Mouse (Mus musculus): ENCODE measurements around the gene Dpm3.

Dpm3 gene

DNA sequence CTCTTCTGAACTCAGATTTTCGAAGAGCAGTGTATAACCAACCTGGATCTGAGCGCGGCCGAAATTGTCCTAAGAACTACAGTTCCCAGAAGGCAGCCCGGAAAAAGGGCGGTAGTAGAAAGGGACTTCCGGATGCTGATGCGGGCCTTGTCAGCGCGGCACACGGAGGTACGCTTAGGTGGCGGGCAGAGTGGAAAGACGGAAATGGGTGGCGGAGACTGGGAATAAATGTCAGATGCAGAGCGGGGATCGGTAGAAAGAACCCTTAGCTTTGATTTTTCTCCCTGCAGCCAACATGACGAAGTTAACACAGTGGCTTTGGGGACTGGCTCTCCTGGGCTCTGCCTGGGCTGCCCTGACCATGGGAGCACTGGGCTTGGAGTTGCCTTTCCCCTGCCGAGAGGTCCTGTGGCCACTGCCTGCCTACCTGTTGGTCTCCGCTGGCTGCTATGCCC is 7.3 kb downstream of the Dpm3 start:
- in situ Hi-C loops (cut with MboI, MseI), result no loop called here

DNA sequence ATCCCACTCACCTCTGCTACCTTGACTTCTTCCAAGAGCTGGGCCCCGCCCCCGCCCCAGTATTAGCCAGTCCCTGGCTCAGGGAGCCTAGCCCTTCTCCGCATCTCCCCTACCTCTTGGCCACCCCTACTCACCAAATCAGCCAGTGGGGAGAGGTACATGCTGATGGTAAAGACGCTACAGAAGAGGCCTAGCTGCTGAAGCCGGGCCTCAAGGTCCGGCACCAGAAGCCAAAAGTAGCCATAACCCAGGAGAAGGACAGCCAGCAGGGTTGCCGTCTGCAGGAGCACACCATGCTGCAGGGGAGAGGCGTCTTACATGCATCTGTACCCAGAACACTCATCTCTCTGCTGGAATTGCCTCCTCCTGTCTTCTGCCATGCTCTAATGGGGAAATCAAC is 9.8 kb downstream of the Dpm3 start:
- in situ Hi-C loops (cut with MboI, MseI), result no loop called here

DNA sequence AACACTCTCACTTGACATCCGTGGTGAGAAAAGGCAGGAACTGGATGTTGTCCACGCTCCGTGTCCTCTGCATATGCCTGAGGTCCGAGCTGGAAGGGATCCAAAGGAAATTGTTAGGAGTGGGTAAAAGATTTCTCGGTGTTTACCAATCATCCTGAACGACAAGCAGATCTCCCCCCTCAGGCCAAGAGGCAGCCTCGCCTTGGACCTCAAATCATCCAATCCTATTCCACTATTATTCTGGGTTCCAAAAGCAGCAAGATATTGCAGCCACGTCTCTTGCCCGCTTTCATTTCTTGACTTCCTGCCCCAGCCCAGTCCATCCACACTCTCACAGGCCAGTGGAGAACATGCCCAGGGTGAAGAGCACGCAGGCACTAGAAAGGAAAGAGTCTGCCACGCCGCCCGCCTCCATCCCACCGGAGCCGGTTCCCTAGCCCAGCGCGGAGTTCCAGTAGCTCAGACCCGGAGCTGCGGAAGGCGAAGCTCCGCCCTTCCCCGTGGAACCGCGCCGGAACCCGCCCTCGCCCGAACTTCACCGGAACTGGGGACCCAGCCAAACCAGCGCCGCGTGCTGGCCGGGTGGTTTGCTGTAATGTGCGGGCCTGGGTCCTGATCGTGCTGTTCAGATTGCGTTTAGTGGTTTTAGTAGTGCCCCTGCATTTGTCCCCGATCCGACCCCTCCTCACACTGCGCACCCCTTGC is 11.0 kb downstream of the Dpm3 start, which contains the start of gene Slc50a1:
Gene Slc50a1 (minus strand): TSS at position 520 of the 705 bp plus-strand sequence.
- in situ Hi-C loops (cut with MboI, MseI), result no loop called here

DNA sequence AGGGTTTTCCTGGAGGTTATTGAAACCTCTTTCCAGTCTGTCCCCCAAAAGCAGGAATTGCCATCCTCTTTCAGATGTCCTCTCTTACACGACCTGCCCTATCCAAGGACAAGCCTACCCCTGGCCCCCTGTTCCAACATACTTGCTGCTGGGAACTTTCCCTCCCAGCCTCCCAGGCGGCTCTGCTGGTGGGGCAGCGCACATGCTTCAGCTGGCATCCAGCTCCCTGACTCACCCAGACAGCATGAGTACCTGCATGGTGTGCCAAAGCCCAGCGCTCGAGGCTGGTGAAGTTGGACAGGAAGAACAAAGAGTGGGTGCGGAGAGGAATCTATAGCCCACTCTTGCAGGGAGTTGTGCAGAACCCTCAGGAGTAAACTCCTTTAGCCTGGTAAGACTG is 11.7 kb downstream of the Dpm3 start:
- in situ Hi-C loops (cut with MboI, MseI), result no loop called here

DNA sequence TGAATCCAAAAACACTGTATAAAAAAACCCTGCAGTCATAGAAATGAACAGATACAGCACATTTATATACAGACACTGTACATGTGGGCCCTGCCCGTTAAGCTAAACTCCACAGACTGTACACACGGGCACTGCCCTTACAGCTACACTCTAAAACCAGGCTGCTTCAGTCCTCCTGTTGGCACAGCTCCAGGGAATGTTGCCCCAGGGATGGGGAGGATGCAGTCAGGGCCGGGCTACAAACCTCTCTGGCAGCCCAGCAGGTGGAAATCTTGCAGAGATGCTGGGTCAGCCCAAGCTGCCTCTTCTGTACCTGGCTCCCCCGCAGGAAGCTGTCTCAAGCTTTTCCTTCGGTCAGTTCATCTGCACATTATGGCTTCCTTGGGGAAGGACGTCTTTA is 12.6 kb downstream of the Dpm3 start:
- in situ Hi-C loops (cut with MboI, MseI), result no loop called here

DNA sequence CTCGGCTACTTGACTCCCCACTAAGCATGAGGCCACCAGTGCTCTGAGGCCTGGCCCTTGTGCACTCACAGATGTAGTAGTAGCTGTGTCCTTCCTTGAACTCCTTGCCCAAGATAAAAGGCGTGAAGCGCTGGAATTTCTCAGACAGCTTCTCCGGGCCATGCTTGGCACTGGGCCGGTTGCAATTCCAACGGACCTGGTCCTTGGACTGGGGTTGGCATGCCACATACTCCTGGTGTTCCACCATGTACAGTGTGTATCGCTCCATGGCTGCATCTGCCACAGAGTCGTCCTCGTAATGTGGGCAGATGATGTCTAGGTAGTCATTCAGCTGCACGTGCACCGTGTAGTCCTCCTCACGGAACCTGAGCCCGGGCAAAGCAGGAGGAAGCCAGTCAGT is 16.9 kb downstream of the Dpm3 start:
- in situ Hi-C loops (cut with MboI, MseI), result no loop called here

DNA sequence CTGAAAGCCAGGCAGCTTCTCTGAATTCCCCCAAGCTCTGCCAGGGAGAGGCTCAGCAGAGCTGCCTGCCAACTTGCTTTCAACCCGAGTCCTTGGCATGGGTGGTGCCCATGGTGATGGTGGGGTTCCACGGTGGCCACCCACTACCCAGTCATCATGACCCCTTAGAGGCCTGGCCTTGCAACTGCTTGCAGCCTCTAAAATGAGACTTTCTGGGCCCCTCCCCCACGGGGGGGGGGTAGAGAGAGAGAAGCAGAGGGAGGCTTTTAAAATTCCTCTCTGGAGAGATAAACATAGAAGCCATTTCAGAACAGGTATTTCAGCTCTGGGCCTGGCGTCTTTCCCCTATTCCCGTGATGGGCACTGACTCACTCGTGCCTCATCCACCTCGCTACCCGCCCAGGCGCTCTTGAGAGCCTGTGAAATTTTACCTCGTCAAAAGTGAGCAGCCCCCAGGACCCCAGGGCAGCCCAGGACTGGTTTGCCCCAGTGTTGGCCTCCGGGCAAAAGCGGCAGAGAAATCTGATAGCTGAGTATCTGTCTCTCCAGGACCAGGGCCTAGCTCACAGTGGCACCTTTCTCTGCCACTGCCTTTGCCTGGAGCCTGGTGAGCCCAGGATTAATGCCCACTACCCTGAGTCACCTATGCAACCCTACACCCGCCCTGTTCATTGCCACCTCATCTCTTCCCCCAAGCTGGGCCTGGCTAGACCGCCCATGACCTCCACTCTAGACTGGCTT is 18.3 kb downstream of the Dpm3 start:
- in situ Hi-C loops (cut with MboI, MseI), result no loop called here

DNA sequence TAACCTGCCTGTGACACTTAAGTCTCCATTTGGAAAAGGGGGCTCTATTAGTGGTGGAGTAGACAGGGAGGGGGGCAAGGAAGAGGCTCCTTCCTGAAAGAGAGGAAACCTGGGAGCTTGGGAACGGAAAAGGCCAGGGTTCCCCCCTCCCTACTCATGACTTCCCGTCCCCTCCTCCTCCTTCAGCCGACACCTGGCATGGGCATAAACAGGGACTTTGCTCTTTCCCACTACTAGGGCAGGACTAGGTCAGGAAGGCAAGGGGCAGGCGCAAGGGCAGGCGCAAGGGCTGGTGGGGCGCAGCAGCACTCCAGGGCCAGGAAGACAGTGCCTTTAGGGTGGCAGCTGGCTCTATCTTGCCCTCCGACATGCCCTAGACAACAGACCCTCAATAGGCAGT is 18.9 kb downstream of the Dpm3 start:
- in situ Hi-C loops (cut with MboI, MseI), result no loop called here

DNA sequence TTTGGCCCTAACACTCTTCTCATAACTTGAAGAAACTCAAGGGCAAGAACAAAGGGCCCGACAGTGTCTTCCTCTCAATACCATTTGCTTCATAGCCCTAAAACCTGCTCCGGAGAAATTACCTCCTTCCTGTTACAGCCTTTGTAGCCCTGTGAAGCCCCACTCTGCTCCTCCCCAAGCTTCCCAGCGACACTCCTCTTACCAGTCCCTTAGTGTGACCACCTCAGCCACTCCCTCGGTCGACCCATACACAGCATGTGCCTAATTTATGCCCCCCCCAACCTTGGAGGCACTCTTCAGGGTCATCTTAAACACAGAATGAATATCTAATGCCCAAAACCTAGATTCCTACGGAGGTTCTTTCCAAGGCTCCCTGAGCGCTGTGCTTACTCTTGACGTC is 19.5 kb downstream of the Dpm3 start:
- in situ Hi-C loops (cut with MboI, MseI), result no loop called here

DNA sequence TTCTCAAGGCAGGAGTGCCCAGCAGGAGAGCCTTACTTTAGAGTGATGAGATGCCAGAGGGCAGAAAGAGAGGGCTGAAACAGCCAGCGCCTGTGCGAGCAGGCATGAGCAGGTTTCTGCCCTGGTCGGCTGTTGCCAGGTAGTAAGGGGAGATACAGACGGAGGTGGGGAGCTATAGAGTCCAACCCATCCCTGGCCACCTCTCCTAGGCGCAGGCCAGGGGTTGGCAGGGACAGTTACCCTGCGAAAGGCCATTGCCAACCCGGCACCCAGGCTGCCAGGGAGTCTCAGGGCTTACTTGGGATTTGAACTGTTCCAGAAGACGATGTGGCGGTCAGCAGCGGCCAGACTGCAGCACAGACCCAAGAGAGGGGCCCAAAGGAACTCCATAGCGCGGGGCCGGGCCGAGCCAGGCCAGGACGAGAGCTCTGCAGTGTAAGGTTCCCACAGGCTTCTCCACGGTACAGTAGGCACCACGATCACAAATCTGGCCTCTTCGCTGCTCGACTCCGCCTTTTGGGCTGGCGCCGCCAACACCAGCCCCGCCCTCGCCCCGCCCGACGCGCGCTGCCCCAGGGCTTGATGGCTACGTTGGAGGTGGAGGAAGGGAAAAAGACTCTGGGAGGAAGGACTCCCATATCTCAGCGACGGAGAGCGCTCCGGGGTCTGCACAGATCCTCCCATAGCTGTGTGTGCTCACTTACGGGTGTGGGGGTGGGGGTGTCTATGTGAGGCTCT is 20.2 kb downstream of the Dpm3 start:
- in situ Hi-C loops (cut with MboI, MseI), result no loop called here

DNA sequence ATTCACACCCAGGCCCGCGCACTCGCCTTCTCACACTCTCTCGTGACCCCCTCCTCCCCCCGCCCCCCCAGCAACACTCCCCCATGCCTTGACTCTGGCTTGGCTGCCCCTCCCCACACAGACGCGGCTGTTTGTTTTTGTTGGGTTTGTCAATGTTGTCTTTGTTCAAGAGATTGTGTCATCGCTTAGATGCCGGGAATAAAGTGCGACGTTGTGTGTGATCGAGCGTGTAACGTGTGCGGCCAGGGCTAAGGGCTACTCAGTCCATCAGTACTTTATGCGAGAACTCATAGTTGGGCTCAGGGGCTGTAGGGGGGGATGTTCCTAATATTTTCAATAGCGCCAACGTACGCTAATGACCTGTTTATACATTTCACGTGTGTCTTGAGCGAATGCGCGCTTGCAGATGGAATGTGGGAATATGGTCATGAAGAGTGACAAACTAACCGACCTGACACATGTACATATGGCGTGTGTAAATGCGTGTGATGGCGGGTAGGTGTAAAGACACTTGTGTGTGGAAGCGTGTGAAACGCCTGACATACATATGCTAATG is 21.0 kb downstream of the Dpm3 start:
- in situ Hi-C loops (cut with MboI, MseI), result loop anchor here (5.0 kb wide), 1 partner anchor 33 kb away; the partner anchor contains the start of genes Krtcap2 and Trim46

DNA sequence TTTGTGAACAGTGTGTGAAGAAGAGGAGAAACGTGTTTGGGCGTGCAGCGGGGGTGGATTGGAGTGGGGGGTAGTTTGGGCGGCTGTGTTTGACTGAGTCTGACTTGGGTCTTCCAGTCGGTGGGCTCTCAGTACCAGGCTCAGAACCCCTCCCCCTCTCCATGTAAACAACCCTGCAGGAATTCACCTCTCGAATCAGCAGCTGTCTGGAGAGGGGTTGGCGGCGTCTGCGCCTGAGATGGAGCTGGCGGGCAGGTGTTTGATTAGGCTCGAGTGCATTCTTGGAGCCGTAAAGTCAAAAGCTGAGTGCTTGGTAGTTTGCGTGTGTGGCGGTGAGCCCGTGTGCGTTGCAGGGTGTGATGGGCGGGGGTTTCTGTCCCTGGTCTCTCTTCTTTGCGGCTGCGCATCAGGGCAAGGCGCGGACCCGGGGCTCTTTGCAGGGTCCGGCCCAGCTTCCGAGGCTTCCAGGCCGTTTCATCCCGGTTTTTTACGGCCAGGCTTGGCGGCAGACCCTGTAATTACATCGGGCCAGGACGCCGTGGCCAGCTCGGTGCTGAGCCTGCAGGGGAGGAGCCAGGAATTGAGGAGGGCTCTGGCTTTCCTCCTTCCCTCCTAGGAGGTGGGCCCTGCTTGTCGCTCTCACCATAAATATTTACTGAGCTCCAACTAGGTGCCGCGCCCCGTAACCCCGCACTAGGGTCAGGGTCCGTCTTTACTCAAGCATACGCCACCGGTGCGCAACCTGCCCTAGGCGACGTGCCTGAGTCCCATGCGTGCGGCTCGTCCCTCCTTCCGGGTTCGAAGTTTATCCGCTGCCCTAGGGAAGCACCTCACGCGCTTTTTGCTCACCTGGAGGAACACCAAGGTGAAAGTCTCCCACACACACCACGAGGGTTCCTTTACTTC is 21.7 kb downstream of the Dpm3 start, which contains the start of gene Efna1:
Gene Efna1 (minus strand): TSS at position 537 of the 906 bp plus-strand sequence.
- in situ Hi-C loops (cut with MboI, MseI), result loop anchor here (5.0 kb wide), 1 partner anchor 34 kb away; the partner anchor contains the start of genes Krtcap2 and Trim46

DNA sequence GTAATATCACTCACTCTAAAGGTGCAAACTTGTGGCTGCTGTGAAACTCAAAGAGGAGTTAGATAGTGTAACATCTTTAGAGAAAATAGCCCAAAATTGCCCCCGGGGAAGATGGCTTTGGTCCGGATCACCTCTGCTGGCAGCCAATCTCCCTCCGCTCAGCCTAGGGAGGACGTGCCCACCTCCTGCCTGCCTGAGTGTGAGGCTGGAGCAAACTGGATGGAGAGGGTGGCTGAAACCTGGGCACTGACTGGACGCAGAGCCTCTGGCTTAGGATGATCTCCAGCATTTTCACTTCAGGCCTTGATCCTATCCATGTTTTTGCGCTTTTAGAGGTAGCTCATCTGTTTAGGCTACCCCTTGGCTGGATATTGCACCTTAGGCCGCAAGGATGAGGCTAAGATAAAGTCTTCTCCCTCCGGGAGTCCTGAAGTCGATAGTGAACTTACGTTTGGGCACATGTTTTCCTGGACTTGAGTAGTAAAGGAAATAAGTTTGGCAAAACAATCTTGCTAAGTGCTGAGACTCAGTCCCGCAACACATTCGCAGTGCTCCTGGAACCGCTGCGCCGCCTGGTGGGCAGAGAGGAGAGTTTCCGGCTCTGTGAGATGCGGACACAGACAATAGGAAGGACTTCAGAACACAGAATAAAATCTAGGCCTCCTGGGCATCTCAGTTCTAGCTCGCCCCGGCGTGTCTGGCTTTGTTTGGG is 22.6 kb downstream of the Dpm3 start:
- in situ Hi-C loops (cut with MboI, MseI), result loop anchor here (5.0 kb wide), 1 partner anchor 34 kb away; the partner anchor contains the start of genes Krtcap2 and Trim46

DNA sequence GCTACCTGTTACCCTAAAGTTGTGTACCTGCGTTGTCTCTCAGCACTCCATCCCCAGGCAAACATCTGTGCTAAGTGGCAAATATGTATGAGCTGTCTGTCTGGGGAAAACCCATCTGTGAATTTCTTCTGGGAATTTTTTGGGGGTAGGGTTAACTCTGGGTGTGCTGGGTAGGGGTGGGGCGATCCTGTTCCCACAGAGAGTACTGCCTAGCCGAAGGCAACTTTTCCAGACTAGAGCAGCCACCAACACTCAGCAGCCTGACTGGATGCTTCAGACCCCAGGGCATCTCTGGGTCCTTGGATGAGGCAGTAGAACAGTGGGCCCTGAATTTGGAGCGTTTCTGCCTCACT is 23.1 kb downstream of the Dpm3 start:
- in situ Hi-C loops (cut with MboI, MseI), result loop anchor here (5.0 kb wide), 1 partner anchor 35 kb away; the partner anchor contains the start of genes Krtcap2 and Trim46

DNA sequence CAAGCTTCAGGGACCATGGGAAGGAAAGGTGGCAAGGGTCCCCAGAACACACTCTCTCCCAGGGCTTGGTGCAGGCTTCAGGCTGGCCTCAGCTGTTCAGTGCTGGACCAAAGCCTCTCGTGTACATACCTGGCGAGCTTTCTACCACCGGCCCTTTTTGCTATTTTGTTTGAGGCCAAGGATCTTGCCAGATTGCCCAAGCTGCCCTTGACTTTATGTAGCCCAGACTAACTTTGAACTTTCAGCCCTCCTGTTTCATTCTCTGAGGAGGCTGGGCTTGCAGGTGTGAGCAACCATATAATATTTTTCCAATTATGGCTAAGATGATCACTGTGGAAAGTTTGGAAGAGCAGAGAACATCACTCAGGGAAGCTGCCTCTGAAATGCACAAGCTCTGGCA is 25.1 kb downstream of the Dpm3 start:
- in situ Hi-C loops (cut with MboI, MseI), result loop anchor here (5.0 kb wide), 1 partner anchor 37 kb away; the partner anchor contains the start of genes Krtcap2 and Trim46

DNA sequence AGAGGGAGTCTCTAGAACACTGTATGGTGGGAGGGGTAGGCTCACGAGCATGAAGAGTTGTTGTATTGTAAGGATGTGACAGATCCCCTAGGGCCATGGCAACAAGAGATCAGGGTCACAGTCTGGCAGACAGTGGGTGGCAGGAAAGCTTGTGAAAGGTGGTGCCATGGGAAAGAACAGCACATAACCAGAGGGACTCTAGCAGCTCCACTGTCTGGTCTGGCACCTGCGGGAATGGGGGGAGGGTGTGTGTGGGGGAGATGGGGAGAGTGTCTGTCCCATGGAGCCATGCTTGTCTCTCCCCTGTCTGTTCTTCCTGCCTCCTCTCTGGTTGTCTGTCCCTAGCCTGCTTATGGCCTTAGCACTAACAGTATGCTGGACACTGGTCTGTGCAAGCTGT is 26.4 kb downstream of the Dpm3 start:
- in situ Hi-C loops (cut with MboI, MseI), result no loop called here

DNA sequence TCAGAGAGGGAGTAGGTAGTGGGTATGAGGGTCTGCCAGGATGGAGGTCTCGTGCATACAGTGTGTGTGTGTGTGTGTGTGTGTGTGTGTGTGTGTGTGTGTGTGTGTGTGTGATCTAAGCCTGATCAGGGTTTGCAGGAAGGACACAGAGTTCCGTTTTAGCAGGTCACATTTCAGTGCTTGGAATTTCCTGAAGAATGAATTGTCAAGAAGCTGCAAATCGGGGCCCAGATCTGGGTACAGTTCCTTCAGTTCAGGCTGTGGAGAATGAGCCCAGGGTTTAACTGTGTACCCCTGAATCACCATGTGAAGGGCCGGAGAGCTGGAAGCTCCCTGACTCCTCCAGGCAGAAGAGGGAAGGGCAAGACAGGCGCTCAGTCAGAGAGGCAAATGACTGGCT is 28.1 kb downstream of the Dpm3 start:
- in situ Hi-C loops (cut with MboI, MseI), result no loop called here

DNA sequence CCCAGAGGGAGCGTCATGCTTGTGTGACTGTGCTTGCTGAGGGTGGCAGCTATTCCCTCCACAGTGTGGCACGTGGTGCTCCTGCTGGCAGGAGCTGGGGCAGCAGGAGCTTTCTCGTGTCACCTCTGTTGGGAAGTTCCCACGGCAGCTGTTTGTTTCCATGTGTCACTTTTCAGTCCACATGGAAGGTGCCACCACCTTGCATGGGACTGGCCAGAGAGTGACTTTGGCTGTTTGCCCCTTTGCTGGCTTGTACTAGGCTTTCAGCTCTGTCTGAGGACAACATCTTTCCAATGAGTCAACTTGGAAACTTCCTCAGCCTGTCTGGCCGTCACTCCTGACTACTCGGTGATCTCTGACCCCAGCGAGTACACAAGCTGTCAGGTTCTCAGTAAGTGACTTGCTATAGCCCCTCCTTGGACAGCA is 29.4 kb downstream of the Dpm3 start:
- in situ Hi-C loops (cut with MboI, MseI), result no loop called here

DNA sequence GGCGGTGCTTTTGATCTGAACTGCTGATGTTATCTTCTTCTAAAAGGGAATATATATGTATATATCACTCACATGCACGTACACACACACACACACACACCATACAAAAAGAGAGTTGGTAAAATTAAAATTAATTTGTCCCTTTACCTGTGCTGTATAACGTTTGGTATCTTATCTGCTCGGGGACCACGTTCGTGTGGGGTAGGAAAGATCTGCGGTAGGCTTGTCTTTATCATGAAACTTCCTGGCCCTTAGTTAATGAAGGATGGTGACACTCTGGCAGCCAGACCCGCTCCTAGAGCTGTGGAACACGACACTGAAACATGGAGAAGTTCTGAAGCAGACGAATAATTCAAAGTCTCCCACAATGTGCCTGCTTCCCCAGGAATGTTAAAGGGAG is 32.7 kb downstream of the Dpm3 start:
- in situ Hi-C loops (cut with MboI, MseI), result no loop called here

DNA sequence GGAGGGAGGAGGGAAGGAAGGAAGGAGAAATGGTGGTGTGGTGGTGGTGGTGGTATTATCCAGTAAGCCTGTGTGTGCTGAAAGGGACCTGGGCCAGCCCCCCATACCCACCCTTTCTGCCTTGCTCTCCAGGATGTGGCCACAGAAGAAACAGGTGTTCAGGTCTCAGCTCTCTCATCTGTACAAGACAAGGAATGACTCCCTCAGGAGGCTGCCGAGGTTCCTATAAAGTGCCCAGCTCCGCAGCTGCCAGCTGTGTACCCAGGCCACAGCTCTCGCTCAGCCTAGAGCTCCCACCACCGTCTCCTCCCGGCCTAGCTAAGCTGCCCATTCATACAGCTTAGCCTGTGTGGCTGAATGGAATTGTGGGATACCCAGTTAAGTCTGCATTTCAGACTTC is 33.1 kb downstream of the Dpm3 start:
- in situ Hi-C loops (cut with MboI, MseI), result no loop called here

Data from regulatory T cell (primary cell).